Mouse (Mus musculus) MEL (cell line): ENCODE measurements around the gene Gtf3c4. TPM values are rescaled to one million over a fixed set of nuclear protein-coding genes. Genes with fewer than 3 reads are reported as not detected.

Experiments
- DNase-seq: peaks from one replicate; pipeline ENCODE4 v3.0.0; 2011; ENCODE audit warnings: low read depth, low spot score
- H3K27ac ChIP-seq: 2 replicates; pipeline ENCODE4 v1.5.1; 2012; ENCODE audit warnings: low read depth, mild to moderate bottlenecking, control low read depth, low read length, moderate library complexity; ENCODE audit not compliant: control insufficient read depth
- H3K27me3 ChIP-seq, 2 experiments: fragments of 150-350 bp in 1 of 2; sonication (generic) in 1 of 2; 2 replicates each; pipeline ENCODE4 v1.6.1; 2012; ENCODE audit warnings: low read length in 2 of 2, mild to moderate bottlenecking in 2 of 2, improper control_type of control experiment in 1 of 2, moderate library complexity in 1 of 2; ENCODE audit not compliant: insufficient read depth in 2 of 2, control insufficient read depth in 1 of 2
- H3K36me3 ChIP-seq, 2 experiments: 2 replicates each; pipeline ENCODE4 v1.6.1; 2012 to 2014; ENCODE audit warnings: low read length in 2 of 2, improper control_type of control experiment in 1 of 2, inconsistent platforms in 1 of 2, mild to moderate bottlenecking in 1 of 2; ENCODE audit not compliant: insufficient read depth in 2 of 2, control insufficient read depth in 1 of 2
- H3K4me1 ChIP-seq, 2 experiments: fragments of 150-350 bp in 1 of 2; sonication (generic) in 1 of 2; 2 replicates each; pipeline ENCODE4 v1.6.1; 2012; ENCODE audit warnings: low read length in 2 of 2, improper control_type of control experiment in 1 of 2, mild to moderate bottlenecking in 1 of 2; ENCODE audit not compliant: insufficient read depth in 2 of 2, control insufficient read depth in 1 of 2
- H3K4me3 ChIP-seq, 2 experiments: fragments of 150-350 bp in 1 of 2; sonication (generic) in 1 of 2; 2 replicates each; pipeline ENCODE4 v1.5.1; 2012; ENCODE audit warnings: low read depth in 2 of 2, low read length in 2 of 2, mild to moderate bottlenecking in 2 of 2, moderate library complexity in 2 of 2, control low read depth in 1 of 2, improper control_type of control experiment in 1 of 2; ENCODE audit not compliant: control insufficient read depth in 1 of 2, insufficient read depth in 1 of 2
- H3K79me2 ChIP-seq: 2 replicates; pipeline ENCODE4 v1.6.1; 2012; ENCODE audit warnings: mild to moderate bottlenecking, low read length, moderate library complexity; ENCODE audit not compliant: control insufficient read depth, poor library complexity, insufficient read depth
- H3K9ac ChIP-seq: 2 replicates; pipeline ENCODE4 v1.6.1; 2012; ENCODE audit warnings: low read depth, mild to moderate bottlenecking, control low read depth, low read length, moderate library complexity; ENCODE audit not compliant: control insufficient read depth, poor library complexity, severe bottlenecking
- H3K9me3 ChIP-seq: fragments of 150-350 bp; sonication (generic); replicated peaks from 2 replicates; pipeline ENCODE4 v1.6.1; 2012; ENCODE audit warnings: mild to moderate bottlenecking, low read length, improper control_type of control experiment, moderate library complexity; ENCODE audit not compliant: insufficient read depth
- CHD1 ChIP-seq: IDR thresholded peaks from 2 replicates; pipeline ENCODE4 v1.6.1; 2012; ENCODE audit warnings: low read depth, mild to moderate bottlenecking, inconsistent platforms, low read length, improper control_type of control experiment
- CHD2 ChIP-seq: IDR thresholded peaks from 2 replicates; pipeline ENCODE4 v1.6.1; 2011; ENCODE audit warnings: low read length, improper control_type of control experiment
- E2F4 ChIP-seq: IDR thresholded peaks from 2 replicates; pipeline ENCODE4 v1.6.1; 2011; ENCODE audit warnings: low read depth, low read length, improper control_type of control experiment, borderline replicate concordance
- EP300 ChIP-seq, 2 experiments: IDR thresholded peaks; 2 replicates each; pipeline ENCODE4 v1.6.1; 2011; ENCODE audit warnings: improper control_type of control experiment in 2 of 2, low read length in 2 of 2, low read depth in 1 of 2, mild to moderate bottlenecking in 1 of 2
- ETS1 ChIP-seq: IDR thresholded peaks from 2 replicates; pipeline ENCODE4 v1.6.1; 2012; ENCODE audit warnings: low read depth, mild to moderate bottlenecking, inconsistent platforms, low read length, improper control_type of control experiment, moderate library complexity
- GATA1 ChIP-seq: IDR thresholded peaks from 2 replicates; pipeline ENCODE4 v1.6.1; 2011; ENCODE audit warnings: low read depth, low read length, improper control_type of control experiment
- MAX ChIP-seq: IDR thresholded peaks from 2 replicates; pipeline ENCODE4 v1.6.1; 2011; ENCODE audit warnings: low read length, improper control_type of control experiment
- MAZ ChIP-seq: IDR thresholded peaks from 2 replicates; pipeline ENCODE4 v1.6.1; 2012; ENCODE audit warnings: low read depth, mild to moderate bottlenecking, inconsistent platforms, low read length, improper control_type of control experiment
- MEF2A ChIP-seq: IDR thresholded peaks from 2 replicates; pipeline ENCODE4 v1.6.1; 2014; ENCODE audit warnings: low read depth, mild to moderate bottlenecking, inconsistent platforms, low read length, improper control_type of control experiment; ENCODE audit not compliant: poor library complexity, insufficient replicate concordance, severe bottlenecking; ENCODE audit errors: extremely low read depth
- MYB ChIP-seq: IDR thresholded peaks from 2 replicates; pipeline ENCODE4 v1.6.1; 2011; ENCODE audit warnings: mild to moderate bottlenecking, low read depth, low read length, improper control_type of control experiment
- MYC ChIP-seq: IDR thresholded peaks from 2 replicates; pipeline ENCODE4 v1.6.1; 2011; ENCODE audit warnings: low read depth, mild to moderate bottlenecking, low read length, improper control_type of control experiment, moderate library complexity
- NELFE ChIP-seq: IDR thresholded peaks from 2 replicates; pipeline ENCODE4 v1.6.1; 2011; ENCODE audit warnings: low read depth, low read length, improper control_type of control experiment
- POLR2AphosphoS5 ChIP-seq: IDR thresholded peaks from 2 replicates; pipeline ENCODE4 v1.6.1; 2012; ENCODE audit warnings: low read depth, borderline replicate concordance, mild to moderate bottlenecking, inconsistent platforms, low read length, moderate library complexity, mixed read lengths
- TAL1 ChIP-seq: IDR thresholded peaks from 2 replicates; pipeline ENCODE4 v1.6.1; 2012; ENCODE audit warnings: mild to moderate bottlenecking, inconsistent platforms, low read length, moderate library complexity, mixed read lengths
- TBP ChIP-seq: IDR thresholded peaks from 2 replicates; pipeline ENCODE4 v1.8.0; 2011; ENCODE audit warnings: low read depth, low read length, improper control_type of control experiment
- TCF12 ChIP-seq: IDR thresholded peaks from 2 replicates; pipeline ENCODE4 v1.6.1; 2014; ENCODE audit warnings: low read depth, mild to moderate bottlenecking, inconsistent platforms, low read length, improper control_type of control experiment, moderate library complexity
- UBTF ChIP-seq: IDR thresholded peaks from 2 replicates; pipeline ENCODE4 v1.6.1; 2012; ENCODE audit warnings: low read depth, mild to moderate bottlenecking, inconsistent platforms, low read length, improper control_type of control experiment, moderate library complexity, borderline replicate concordance; ENCODE audit not compliant: insufficient read depth
- USF1 ChIP-seq: IDR thresholded peaks from 2 replicates; pipeline ENCODE4 v1.6.1; 2014; ENCODE audit warnings: low read depth, mild to moderate bottlenecking, inconsistent platforms, low read length, improper control_type of control experiment, moderate library complexity
- ZNF384 ChIP-seq: IDR thresholded peaks from 2 replicates; pipeline ENCODE4 v1.6.1; 2012; ENCODE audit warnings: low read depth, mild to moderate bottlenecking, inconsistent platforms, low read length, improper control_type of control experiment
- polyA plus RNA-seq, 2 experiments: library from polyadenylated mRNA; stranded (reverse) in 1 of 2; unstranded in 1 of 2; fragments of >175 nt in 1 of 2; fragments of >200 nt in 1 of 2; gene quantifications; 2 replicates each; pipeline versions ENCODE4 v1.2.1 to v1.2.4; 2012; ENCODE audit warnings: low replicate concordance in 2 of 2, low read depth in 1 of 2; ENCODE audit not compliant: insufficient read length in 2 of 2, insufficient read depth in 1 of 2, missing spikeins in 1 of 2
- total RNA-seq: library from RNA; depleted of rRNA; stranded (reverse); fragments of 300-350 nt; gene quantifications from 2 replicates; pipeline ENCODE4 v1.2.3, GENCODE M21; 2012

Gene Gtf3c4
- total and polyA plus RNA-seq, 3 experiments: 28.3 to 37.4 TPM; not detected in 1

DNA sequence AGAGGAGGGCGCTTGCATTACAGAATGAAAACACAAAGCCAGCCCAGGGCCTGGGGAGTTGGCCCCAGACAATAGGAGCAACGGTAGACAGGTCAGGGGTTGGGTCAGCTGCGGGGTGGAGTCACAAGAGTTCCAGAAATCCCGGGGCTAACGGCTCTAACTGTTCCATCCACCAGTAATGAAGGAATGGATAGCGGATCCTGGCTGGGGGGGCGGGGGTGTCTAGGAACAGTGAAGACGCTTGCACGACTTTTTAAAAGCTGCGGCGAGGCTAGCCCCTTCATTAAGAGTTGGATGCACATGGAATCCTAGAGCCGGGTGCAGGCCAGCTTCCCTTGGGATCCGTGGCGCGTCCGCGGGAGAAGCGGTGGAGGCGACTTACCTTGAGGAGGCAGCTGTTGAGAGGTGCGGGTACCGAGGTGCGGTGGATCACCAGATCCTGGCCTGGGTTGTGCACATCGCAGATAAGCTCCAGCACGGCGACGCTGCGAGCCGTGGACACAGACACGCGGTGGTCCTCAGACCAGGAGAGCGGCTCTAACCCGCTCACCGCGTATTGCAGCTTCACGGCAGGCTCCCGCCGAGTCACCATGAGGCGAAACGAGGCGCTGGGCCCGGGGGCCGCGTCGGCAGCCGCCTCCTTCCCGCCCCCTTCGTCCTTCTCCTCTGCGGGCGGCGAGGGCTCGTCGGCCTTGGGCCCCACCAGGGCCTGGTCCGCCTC, 499 bp downstream of the Gtf3c4 start:
- H3K4me3 ChIP-seq: peak overlapping the region; percentile 73 to 96
- TF ChIP-seq MEF2A (no peak), GATA1 (no peak), CHD2 (no peak), TCF12 (no peak), MAZ (0 out of 2 replicates have a peak, but pooled peaks have one; percentile 46), MYC (0 out of 2 replicates have a peak, but pooled peaks have one; percentile 9), NELFE (no peak), MYB (peak; percentile 61; the same call in 1 of the 2 replicates), UBTF (no peak), ETS1 (no peak), CHD1 (0 out of 2 replicates have a peak, but pooled peaks have one; percentile 35), EP300 (IDR thresholded peaks at IDR 0.05; ENCODE audit: low read depth in 1 of 2, low read length in 2 of 2) (no peak; a peak in 1 of 4 replicates), TBP (no peak), USF1 (no peak), ZNF384 (no peak), MAX (no peak), TAL1 (peak; percentile 43), POLR2AphosphoS5 (no peak), E2F4 (no peak)
- TF ChIP-seq, all 39 proteins: peak for 5
- Histone ChIP-seq H3K9ac (peak overlapping the region; percentile 92), H3K36me3 (peaks cover 10 to 37% of the 10 kb centered on the region in 2 experiments), H3K79me2 (peaks cover 76% of the 10 kb centered on the region), H3K4me1 (peaks cover 5 to 17% of the 10 kb centered on the region in 2 experiments; a peak in 3 of 4 replicates), H3K27me3 (no peaks in the 10 kb centered on the region), H3K9me3 (no peaks in the 10 kb centered on the region), H3K27ac (peak overlapping the region; percentile 59)
- DNase-seq: no peak
